In the genomic region with DNA sequence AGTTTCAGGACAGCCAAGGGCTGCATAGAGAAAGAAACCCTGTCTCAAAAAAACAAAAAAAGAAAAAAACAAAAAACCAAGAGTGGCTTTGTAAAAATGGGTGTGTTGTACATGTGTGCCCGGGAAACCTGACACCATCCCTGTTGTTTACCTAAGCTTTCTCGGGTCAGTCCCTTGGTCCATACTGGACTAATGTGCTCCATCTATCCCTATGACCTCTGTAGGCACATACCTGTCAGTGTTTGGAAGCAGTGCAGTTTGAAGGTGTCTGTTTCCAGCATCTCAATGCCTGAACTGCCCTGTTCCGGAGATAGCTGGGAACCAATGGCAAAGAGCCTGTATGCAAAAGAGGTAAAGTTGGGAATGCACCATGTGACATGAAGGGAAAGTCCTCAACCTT, we compare ENCODE assay signal across 21 mouse cellular contexts. TPM values are rescaled to one million over a fixed set of nuclear protein-coding genes. Genes with fewer than 3 reads are reported as not detected.
A peak's percentile ranks its signal among the peaks of the same experiment; 100 is the strongest.
DNase-seq lines count a peak whose midpoint lies in the region; ATAC-seq and TF ChIP-seq lines count a peak whose summit lies in the region.
"Had no signal": no experiment of that assay in that cellular context is flagged by ENCODE, and none has a peak within 500 bp of the region (broad histone marks: within the 10 kb centered on the region; RNA-seq: fewer than 3 reads in every experiment).

No protein-coding gene starts in this region.

- H3K4me1 ChIP-seq in hindbrain, embryonic 14.5 days (replicated peaks; ENCODE audit: control insufficient read depth, insufficient read depth, low read length): peaks cover 18% of the 10 kb centered on the region
- H3K4me1 ChIP-seq in hindbrain, embryonic 13.5 days (replicated peaks): peaks cover 52% of the 10 kb centered on the region
- H3K4me1 ChIP-seq in intestine, postnatal 0 days (replicated peaks; ENCODE audit: control insufficient read depth, insufficient read depth, low read length): 0 out of 2 replicates have a peak, but pooled peaks cover 4% of the 10 kb centered on the region
- H3K4me1 ChIP-seq in intestine, embryonic 16.5 days (ENCODE audit: control insufficient read depth, insufficient read depth, low read length): peaks cover 13% of the 10 kb centered on the region; the same call in 1 of the 2 replicates
- peaks cover 18% of the 10 kb centered on the region for H3K4me1 ChIP-seq in limb, embryonic 13.5 days
- peaks cover 10% of the 10 kb centered on the region for H3K4me1 ChIP-seq in limb, embryonic 10.5 days

- no peak for ATAC-seq in hindbrain, embryonic 14.5 days (ENCODE audit: low FRiP score)
- no peak for ATAC-seq in hindbrain, embryonic 13.5 days (ENCODE audit: low FRiP score)
- no peak for ATAC-seq in intestine, postnatal 0 days
- no peak for ATAC-seq in intestine, embryonic 16.5 days
- no peak for ATAC-seq in limb, embryonic 13.5 days (ENCODE audit: low FRiP score, low read depth)
- ATAC-seq: forebrain, embryonic 14.5 days had no signal

- H3K9me3 ChIP-seq in hindbrain, embryonic 14.5 days (ENCODE audit: control insufficient read depth, low read length): no peaks in the 10 kb centered on the region
- no peaks in the 10 kb centered on the region for H3K9me3 ChIP-seq in hindbrain, embryonic 13.5 days
- H3K9me3 ChIP-seq in intestine, postnatal 0 days (ENCODE audit: control insufficient read depth): no peaks in the 10 kb centered on the region
- H3K9me3 ChIP-seq in intestine, embryonic 16.5 days (ENCODE audit: control insufficient read depth, low read length): no peaks in the 10 kb centered on the region
- no peaks in the 10 kb centered on the region for H3K9me3 ChIP-seq in limb, embryonic 13.5 days
- no peaks in the 10 kb centered on the region for H3K9me3 ChIP-seq in limb, embryonic 10.5 days (replicated peaks)
- H3K9me3 ChIP-seq: embryonic facial prominence, embryonic 13.5 days; embryonic facial prominence, embryonic 15.5 days; forebrain, embryonic 10.5 days; forebrain, embryonic 12.5 days had no signal

- no peak for DNase-seq in hindbrain, embryonic 14.5 days (ENCODE audit: low spot score)
- DNase-seq in limb, embryonic 10.5 days (ENCODE audit: low spot score): no peak
- DNase-seq: adrenal gland, adult 2 months; adrenal gland, postnatal 10 days; adrenal gland, postnatal 25 days; cerebellum, adult 11 months; cerebellum, adult 18-20 months; cerebellum, adult 8-10 months; cerebellum, postnatal 14 days; cerebellum, postnatal 36 days; embryo, embryonic 11 days had no signal

- no peak overlapping the region for H3K4me2 ChIP-seq in hindbrain, embryonic 14.5 days (replicated peaks)
- H3K4me2 ChIP-seq in hindbrain, embryonic 13.5 days: no peak overlapping the region
- no peak overlapping the region for H3K4me2 ChIP-seq in intestine, postnatal 0 days (replicated peaks; ENCODE audit: low read depth)
- no peak overlapping the region for H3K4me2 ChIP-seq in intestine, embryonic 16.5 days (ENCODE audit: low read depth, low read length)
- no peak overlapping the region for H3K4me2 ChIP-seq in limb, embryonic 13.5 days (replicated peaks)
- H3K4me2 ChIP-seq: embryonic facial prominence, embryonic 15.5 days had no signal

- WGBS in hindbrain, embryonic 14.5 days: 88% methylated on average over 3 of the region's 3 CpGs
- WGBS in hindbrain, embryonic 13.5 days: 97% methylated on average over 3 of the region's 3 CpGs
- WGBS in intestine, postnatal 0 days: 55% methylated on average over 3 of the region's 3 CpGs
- 60% methylated on average over 3 of the region's 3 CpGs for WGBS in intestine, embryonic 16.5 days
- WGBS in limb, embryonic 13.5 days: 85% methylated on average over 3 of the region's 3 CpGs
- whole genome bisulfite sequencing in limb, embryonic 10.5 days: 80% methylated on average over 3 of the region's 3 CpGs

- no peak for TF ChIP-seq CTCF in intestine, postnatal 0 days (IDR thresholded peaks at IDR 0.05; ENCODE audit: low read depth)

- no peak overlapping the region for H3K27ac ChIP-seq in hindbrain, embryonic 14.5 days
- no peak overlapping the region for H3K27ac ChIP-seq in hindbrain, embryonic 13.5 days
- H3K27ac ChIP-seq in intestine, postnatal 0 days (ENCODE audit: low read depth, low read length): peak overlapping the region; percentile 35; the same call in 1 of the 2 replicates
- H3K27ac ChIP-seq in intestine, embryonic 16.5 days (ENCODE audit: low read length): no peak overlapping the region
- H3K27ac ChIP-seq in limb, embryonic 13.5 days: no peak overlapping the region
- no peak overlapping the region for H3K27ac ChIP-seq in limb, embryonic 10.5 days
- H3K27ac ChIP-seq: embryonic facial prominence, embryonic 13.5 days; embryonic facial prominence, embryonic 15.5 days; forebrain, embryonic 10.5 days; forebrain, embryonic 12.5 days had no signal

- H3K9ac ChIP-seq in hindbrain, embryonic 14.5 days: 0 out of 2 replicates have a peak overlapping the region, but pooled peaks have one; percentile 24
- no peak overlapping the region for H3K9ac ChIP-seq in hindbrain, embryonic 13.5 days
- H3K9ac ChIP-seq in intestine, postnatal 0 days (ENCODE audit: low read depth, low read length): no peak overlapping the region
- H3K9ac ChIP-seq in intestine, embryonic 16.5 days (ENCODE audit: low read depth, low read length): no peak overlapping the region
- 0 out of 2 replicates have a peak overlapping the region, but pooled peaks have one; percentile 25 for H3K9ac ChIP-seq in limb, embryonic 13.5 days
- H3K9ac ChIP-seq: embryonic facial prominence, embryonic 13.5 days; embryonic facial prominence, embryonic 15.5 days; forebrain, embryonic 12.5 days had no signal

- H3K36me3 ChIP-seq in hindbrain, embryonic 14.5 days (replicated peaks; ENCODE audit: control insufficient read depth, insufficient read depth): peaks cover 71% of the 10 kb centered on the region
- peaks cover 69% of the 10 kb centered on the region for H3K36me3 ChIP-seq in hindbrain, embryonic 13.5 days
- peaks cover 61% of the 10 kb centered on the region for H3K36me3 ChIP-seq in intestine, postnatal 0 days (ENCODE audit: control insufficient read depth, insufficient read depth)
- H3K36me3 ChIP-seq in intestine, embryonic 16.5 days (ENCODE audit: control insufficient read depth, insufficient read depth, low read length): peaks cover 4% of the 10 kb centered on the region; the same call in 1 of the 2 replicates
- peaks cover 66% of the 10 kb centered on the region for H3K36me3 ChIP-seq in limb, embryonic 13.5 days
- peaks cover 74% of the 10 kb centered on the region for H3K36me3 ChIP-seq in limb, embryonic 10.5 days

- H3K27me3 ChIP-seq in hindbrain, embryonic 14.5 days (ENCODE audit: control insufficient read depth, insufficient read depth, low read length): no peaks in the 10 kb centered on the region
- no peaks in the 10 kb centered on the region for H3K27me3 ChIP-seq in hindbrain, embryonic 13.5 days
- no peaks in the 10 kb centered on the region for H3K27me3 ChIP-seq in intestine, postnatal 0 days (replicated peaks; ENCODE audit: control insufficient read depth, insufficient read depth, low read length)
- H3K27me3 ChIP-seq in intestine, embryonic 16.5 days (replicated peaks; ENCODE audit: control insufficient read depth, insufficient read depth, low read length): no peaks in the 10 kb centered on the region
- H3K27me3 ChIP-seq in limb, embryonic 13.5 days: no peaks in the 10 kb centered on the region
- H3K27me3 ChIP-seq in limb, embryonic 10.5 days (ENCODE audit: low read depth, poor library complexity, severe bottlenecking): no peaks in the 10 kb centered on the region
- H3K27me3 ChIP-seq: embryonic facial prominence, embryonic 13.5 days; embryonic facial prominence, embryonic 15.5 days; forebrain, embryonic 12.5 days had no signal

- H3K4me3 ChIP-seq in hindbrain, embryonic 14.5 days (replicated peaks; ENCODE audit: low read length): no peak overlapping the region
- H3K4me3 ChIP-seq in hindbrain, embryonic 13.5 days: no peak overlapping the region
- no peak overlapping the region for H3K4me3 ChIP-seq in intestine, postnatal 0 days (ENCODE audit: low read depth, low read length)
- H3K4me3 ChIP-seq in intestine, embryonic 16.5 days (ENCODE audit: low read length): no peak overlapping the region
- no peak overlapping the region for H3K4me3 ChIP-seq in limb, embryonic 13.5 days
- H3K4me3 ChIP-seq in limb, embryonic 10.5 days: no peak overlapping the region
- H3K4me3 ChIP-seq: embryonic facial prominence, embryonic 15.5 days; erythroblast, embryonic 14.5 days; forebrain, embryonic 12.5 days had no signal

RNA-seq across cellular contexts. Expression of a gene that starts 1.9 kb away (rescaled TPM):
- polyA plus RNA-seq in hindbrain, embryonic 14.5 days (2014; fragmentation: Nextera tagmentation; extraction: Ambion mirVana): 1,177 and 1,438 TPM in 2 replicates
- 1,260 and 1,282 TPM in 2 replicates for polyA plus RNA-seq in hindbrain, embryonic 13.5 days (2015; fragmentation: Nextera tagmentation; extraction: Ambion mirVana)
- polyA plus RNA-seq in intestine, postnatal 0 days (2015; fragmentation: Nextera tagmentation; extraction: Ambion mirVana): 1,434 and 1,542 TPM in 2 replicates
- 1,622 and 1,645 TPM in 2 replicates for polyA plus RNA-seq in intestine, embryonic 16.5 days (2015; fragmentation: Nextera tagmentation; extraction: Ambion mirVana)
- polyA plus RNA-seq in limb, embryonic 13.5 days (2015; fragmentation: Nextera tagmentation; extraction: Ambion mirVana): 1,961 and 2,001 TPM in 2 replicates
- polyA plus RNA-seq in limb, embryonic 10.5 days (2016; fragmentation: Nextera tagmentation; extraction: Ambion mirVana): 2,001 and 2,302 TPM in 2 replicates

RNA-seq across cellular contexts. Expression of a gene that starts 2.4 kb away (rescaled TPM):
- polyA plus RNA-seq in hindbrain, embryonic 14.5 days (2014; fragmentation: Nextera tagmentation; extraction: Ambion mirVana): 289 and 299 TPM in 2 replicates
- 342 and 355 TPM in 2 replicates for polyA plus RNA-seq in hindbrain, embryonic 13.5 days (2015; fragmentation: Nextera tagmentation; extraction: Ambion mirVana)
- 138 and 142 TPM in 2 replicates for polyA plus RNA-seq in intestine, postnatal 0 days (2015; fragmentation: Nextera tagmentation; extraction: Ambion mirVana)
- 110 and 122 TPM in 2 replicates for polyA plus RNA-seq in intestine, embryonic 16.5 days (2015; fragmentation: Nextera tagmentation; extraction: Ambion mirVana)
- polyA plus RNA-seq in limb, embryonic 13.5 days (2015; fragmentation: Nextera tagmentation; extraction: Ambion mirVana): 160 and 165 TPM in 2 replicates
- 158 and 166 TPM in 2 replicates for polyA plus RNA-seq in limb, embryonic 10.5 days (2016; fragmentation: Nextera tagmentation; extraction: Ambion mirVana)

RNA-seq across cellular contexts. Expression of a gene that starts 8.4 kb away (rescaled TPM):
- polyA plus RNA-seq in hindbrain, embryonic 14.5 days (2014; fragmentation: Nextera tagmentation; extraction: Ambion mirVana): 65.2 and 65.8 TPM in 2 replicates
- polyA plus RNA-seq in hindbrain, embryonic 13.5 days (2015; fragmentation: Nextera tagmentation; extraction: Ambion mirVana): 64.7 and 65.9 TPM in 2 replicates
- 150 and 160 TPM in 2 replicates for polyA plus RNA-seq in intestine, postnatal 0 days (2015; fragmentation: Nextera tagmentation; extraction: Ambion mirVana)
- 87.2 and 101 TPM in 2 replicates for polyA plus RNA-seq in intestine, embryonic 16.5 days (2015; fragmentation: Nextera tagmentation; extraction: Ambion mirVana)
- 11.1 and 11.5 TPM in 2 replicates for polyA plus RNA-seq in limb, embryonic 13.5 days (2015; fragmentation: Nextera tagmentation; extraction: Ambion mirVana)
- polyA plus RNA-seq in limb, embryonic 10.5 days (2016; fragmentation: Nextera tagmentation; extraction: Ambion mirVana): 8.4 and 9.7 TPM in 2 replicates

RNA-seq across cellular contexts. Expression of a gene that starts 13.4 kb away (rescaled TPM):
- 23.3 and 28.2 TPM in 2 replicates for polyA plus RNA-seq in hindbrain, embryonic 14.5 days (2014; fragmentation: Nextera tagmentation; extraction: Ambion mirVana)
- 28.2 and 32.9 TPM in 2 replicates for polyA plus RNA-seq in hindbrain, embryonic 13.5 days (2015; fragmentation: Nextera tagmentation; extraction: Ambion mirVana)
- 14.7 and 19.7 TPM in 2 replicates for polyA plus RNA-seq in intestine, postnatal 0 days (2015; fragmentation: Nextera tagmentation; extraction: Ambion mirVana)
- polyA plus RNA-seq in intestine, embryonic 16.5 days (2015; fragmentation: Nextera tagmentation; extraction: Ambion mirVana): 23.3 and 25.9 TPM in 2 replicates
- 32.2 and 35.5 TPM in 2 replicates for polyA plus RNA-seq in limb, embryonic 13.5 days (2015; fragmentation: Nextera tagmentation; extraction: Ambion mirVana)
- 23.1 and 24.3 TPM in 2 replicates for polyA plus RNA-seq in limb, embryonic 10.5 days (2016; fragmentation: Nextera tagmentation; extraction: Ambion mirVana)

RNA-seq across cellular contexts. Expression of a gene that starts 25.7 kb away (rescaled TPM):
- polyA plus RNA-seq in hindbrain, embryonic 14.5 days (2014; fragmentation: Nextera tagmentation; extraction: Ambion mirVana): 25.0 and 27.8 TPM in 2 replicates
- 25.6 and 27.7 TPM in 2 replicates for polyA plus RNA-seq in hindbrain, embryonic 13.5 days (2015; fragmentation: Nextera tagmentation; extraction: Ambion mirVana)
- 10.5 and 11.1 TPM in 2 replicates for polyA plus RNA-seq in intestine, postnatal 0 days (2015; fragmentation: Nextera tagmentation; extraction: Ambion mirVana)
- polyA plus RNA-seq in intestine, embryonic 16.5 days (2015; fragmentation: Nextera tagmentation; extraction: Ambion mirVana): 36.5 and 41.2 TPM in 2 replicates
- 30.9 and 36.8 TPM in 2 replicates for polyA plus RNA-seq in limb, embryonic 13.5 days (2015; fragmentation: Nextera tagmentation; extraction: Ambion mirVana)
- 41.3 and 43.4 TPM in 2 replicates for polyA plus RNA-seq in limb, embryonic 10.5 days (2016; fragmentation: Nextera tagmentation; extraction: Ambion mirVana)

Comparison
In these comparisons a context has a peak if more than half of its experiments do, and no peak if none do; other contexts are left out.
1. H3K9ac ChIP-seq: peak in hindbrain, embryonic 14.5 days (single experiment) and limb, embryonic 13.5 days (single experiment); none in hindbrain, embryonic 13.5 days (single experiment), intestine, postnatal 0 days (single experiment) and intestine, embryonic 16.5 days (single experiment).